In the genomic region with DNA sequence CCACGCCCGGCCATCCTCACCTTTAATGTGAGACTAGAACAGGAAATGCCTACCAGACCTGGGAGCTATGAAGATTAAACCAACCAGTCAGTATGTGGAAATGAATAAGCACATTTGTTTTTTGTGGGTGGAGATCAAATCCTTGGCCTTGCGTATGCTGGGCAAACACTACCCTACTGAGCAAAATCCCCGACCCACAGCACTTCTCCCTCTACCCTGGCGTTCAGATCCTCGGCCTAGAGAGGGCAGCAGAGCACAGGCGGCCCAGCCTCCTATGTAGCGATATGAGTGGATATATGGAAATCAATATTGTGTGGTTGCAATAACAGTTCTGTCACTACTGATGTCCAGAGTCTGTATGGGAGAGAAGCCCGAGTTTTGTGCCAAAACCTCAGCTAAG, we compare ENCODE assay signal across 9 mouse cellular contexts. TPM values are rescaled to one million over a fixed set of nuclear protein-coding genes. Genes with fewer than 3 reads are reported as not detected.
DNase-seq lines count a peak whose midpoint lies in the region; ATAC-seq and TF ChIP-seq lines count a peak whose summit lies in the region.
"Had no signal": no experiment of that assay in that cellular context is flagged by ENCODE, and none has a peak within 500 bp of the region (broad histone marks: within the 10 kb centered on the region; RNA-seq: fewer than 3 reads in every experiment).

No protein-coding gene starts in this region.

- H3K36me3 ChIP-seq in kidney, embryonic 16.5 days (ENCODE audit: insufficient read depth, low read length) = peaks cover 38% of the 10 kb centered on the region
- peaks cover 98% of the 10 kb centered on the region for H3K36me3 ChIP-seq in G1E (replicated peaks)

- no peaks in the 10 kb centered on the region for H3K4me1 ChIP-seq in kidney, embryonic 16.5 days (ENCODE audit: insufficient read depth, low read length)
- peaks cover 75% of the 10 kb centered on the region for H3K4me1 ChIP-seq in G1E (ENCODE audit: insufficient read depth, low read depth, low read length)
- H3K4me1 ChIP-seq: midbrain, embryonic 12.5 days had no signal

- 89% methylated on average over 9 of the region's 9 CpGs for WGBS in kidney, embryonic 16.5 days

- no peak overlapping the region for H3K9ac ChIP-seq in kidney, embryonic 16.5 days (replicated peaks; ENCODE audit: low read length)
- H3K9ac ChIP-seq: midbrain, embryonic 12.5 days had no signal

- H3K27me3 ChIP-seq in kidney, embryonic 16.5 days (ENCODE audit: insufficient read depth, low read length) = no peaks in the 10 kb centered on the region
- H3K27me3 ChIP-seq in G1E (ENCODE audit: insufficient read depth, low read length) = no peaks in the 10 kb centered on the region
- H3K27me3 ChIP-seq: midbrain, embryonic 12.5 days had no signal

- peak; percentile 47 for DNase-seq in kidney, adult 18-20 months
- peak; percentile 80 for DNase-seq in G1E (ENCODE audit: low spot score)
- no peak for DNase-seq in gastrocnemius, adult 18-20 months (ENCODE audit: low spot score)
- no peak for DNase-seq in heart, adult 8-10 months (ENCODE audit: low spot score)
- no peak for DNase-seq in layer of hippocampus, adult 8-10 months (ENCODE audit: low spot score in 2 of 2)

- TF ChIP-seq CTCF in G1E (IDR thresholded peaks at IDR 0.05; ENCODE audit: low read depth, low read length) = peak; percentile 61

- no peak overlapping the region for H3K4me2 ChIP-seq in kidney, embryonic 16.5 days (replicated peaks; ENCODE audit: low read depth, low read length)
- H3K4me2 ChIP-seq: midbrain, embryonic 12.5 days had no signal

- H3K4me3 ChIP-seq in kidney, embryonic 16.5 days (ENCODE audit: low read length) = no peak overlapping the region
- no peak overlapping the region for H3K4me3 ChIP-seq in G1E (ENCODE audit: low read depth, low read length)
- H3K4me3 ChIP-seq: midbrain, embryonic 12.5 days had no signal

- no peaks in the 10 kb centered on the region for H3K9me3 ChIP-seq in kidney, embryonic 16.5 days (ENCODE audit: low read length)
- no peaks in the 10 kb centered on the region for H3K9me3 ChIP-seq in G1E (replicated peaks)
- H3K9me3 ChIP-seq: midbrain, embryonic 12.5 days had no signal

- no peak overlapping the region for H3K27ac ChIP-seq in kidney, embryonic 16.5 days (ENCODE audit: low read length)
- H3K27ac ChIP-seq: midbrain, embryonic 12.5 days had no signal

- no peak for ATAC-seq in kidney, embryonic 16.5 days (ENCODE audit: low FRiP score, low TSS enrichment)
- ATAC-seq in G1E (ENCODE audit: extremely low read depth, insufficient number of reproducible peaks, low FRiP score, poor library complexity, severe bottlenecking) = peak; percentile 71
- ATAC-seq in hematopoietic stem cell, adult 5-6 weeks (replicated peaks in 1 of 2; ENCODE audit: insufficient read depth in 1 of 2, low FRiP score in 2 of 2, low TSS enrichment in 1 of 2, low read depth in 1 of 2, poor library complexity in 2 of 2, severe bottlenecking in 2 of 2) = peak; percentile 80 to 88
- ATAC-seq in megakaryocyte-erythroid progenitor cell, adult 5-6 weeks (replicated peaks; ENCODE audit: low FRiP score, low TSS enrichment, poor library complexity, severe bottlenecking) = peak; percentile 66

RNA-seq across cellular contexts. Expression of a gene that starts 14.8 kb away (rescaled TPM):
- polyA plus RNA-seq in kidney, embryonic 16.5 days (2015; fragmentation: Nextera tagmentation; extraction: Ambion mirVana) = 1.1 and 1.2 TPM in 2 replicates
- total RNA-seq in G1E (2014; fragmentation: Nextera tagmentation) = 0.58 and 0.83 TPM in 2 replicates
- 0.76 and 1.5 TPM in 2 replicates for total RNA-seq in G1E (2017)
- polyA plus RNA-seq in G1E (2012) = 0.14 TPM in 2 replicates
- total RNA-seq in hematopoietic stem cell, adult 5-6 weeks (2017) = 0.94 and 2.0 TPM in 2 replicates
- total RNA-seq in megakaryocyte-erythroid progenitor cell, adult 5-6 weeks (2014; fragmentation: Nextera tagmentation) = not detected in 2 replicates
- 1.2 TPM in 1 of 2 replicates, not detected in the other for total RNA-seq in megakaryocyte-erythroid progenitor cell, adult 5-6 weeks (2017)
- total RNA-seq in gastrocnemius, adult 18-20 months (2021) = under 1 TPM in 1 of 2 experiments, not detected in 1; 0.11 TPM
- under 1 TPM in 2 of 4 experiments, not detected in 2; 0.11 TPM for total RNA-seq in heart, adult 8-10 months (2022)
- 1 to 10 TPM; 3.1 to 3.9 (median 3.6) TPM for total RNA-seq in layer of hippocampus, adult 8-10 months (2022)

RNA-seq across cellular contexts. Expression of a gene that starts 49.0 kb away (rescaled TPM):
- 4.2 and 4.8 TPM in 2 replicates for polyA plus RNA-seq in kidney, embryonic 16.5 days (2015; fragmentation: Nextera tagmentation; extraction: Ambion mirVana)
- 1.1 and 3.6 TPM in 2 replicates for total RNA-seq in G1E (2014; fragmentation: Nextera tagmentation)
- total RNA-seq in G1E (2017) = 0.49 and 0.76 TPM in 2 replicates
- 0.01 and 0.14 TPM in 2 replicates for polyA plus RNA-seq in G1E (2012)
- total RNA-seq in hematopoietic stem cell, adult 5-6 weeks (2017) = 2.9 and 3.7 TPM in 2 replicates
- total RNA-seq in megakaryocyte-erythroid progenitor cell, adult 5-6 weeks (2014; fragmentation: Nextera tagmentation) = 0.26 and 3.9 TPM in 2 replicates
- total RNA-seq in megakaryocyte-erythroid progenitor cell, adult 5-6 weeks (2017) = 1.4 and 2.3 TPM in 2 replicates
- total RNA-seq in gastrocnemius, adult 18-20 months (2021) = 1 to 10 TPM; 7.3 to 7.4 TPM
- 1 to 10 TPM; 6.2 to 7.8 (median 7.0) TPM for total RNA-seq in heart, adult 8-10 months (2022)
- 10 to 100 TPM; 76.7 to 97.3 (median 85.4) TPM for total RNA-seq in layer of hippocampus, adult 8-10 months (2022)

RNA-seq across cellular contexts. Expression of a gene that starts 55.5 kb away (rescaled TPM):
- 8.6 and 9.3 TPM in 2 replicates for polyA plus RNA-seq in kidney, embryonic 16.5 days (2015; fragmentation: Nextera tagmentation; extraction: Ambion mirVana)
- total RNA-seq in G1E (2014; fragmentation: Nextera tagmentation) = 66.7 and 72.7 TPM in 2 replicates
- total RNA-seq in G1E (2017) = 21.0 and 21.4 TPM in 2 replicates
- 125 and 140 TPM in 2 replicates for polyA plus RNA-seq in G1E (2012)
- 19.9 and 22.3 TPM in 2 replicates for total RNA-seq in hematopoietic stem cell, adult 5-6 weeks (2017)
- 29.6 and 42.1 TPM in 2 replicates for total RNA-seq in megakaryocyte-erythroid progenitor cell, adult 5-6 weeks (2014; fragmentation: Nextera tagmentation)
- total RNA-seq in megakaryocyte-erythroid progenitor cell, adult 5-6 weeks (2017) = 12.9 and 13.2 TPM in 2 replicates
- total RNA-seq in gastrocnemius, adult 18-20 months (2021) = 10 to 100 TPM in 1 of 2 experiments, 1 to 10 TPM in 1; 6.9 to 10.9 TPM
- 10 to 100 TPM; 13.1 to 17.5 (median 14.5) TPM for total RNA-seq in heart, adult 8-10 months (2022)
- 10 to 100 TPM; 21.6 to 28.5 (median 26.0) TPM for total RNA-seq in layer of hippocampus, adult 8-10 months (2022)

Comparison
In these comparisons a context has a peak if more than half of its experiments do, and no peak if none do; other contexts are left out.
1. DNase-seq: peak in kidney, adult 18-20 months (single experiment) and G1E (single experiment); none in gastrocnemius, adult 18-20 months (single experiment), heart, adult 8-10 months (single experiment) and layer of hippocampus, adult 8-10 months (0 of 2).
2. RNA of a gene that starts 49.0 kb away (total RNA-seq): 76.7 to 97.3 TPM in layer of hippocampus, adult 8-10 months; 7.3 to 7.4 TPM in gastrocnemius, adult 18-20 months, 6.2 to 7.8 TPM in heart, adult 8-10 months, 2.9 to 3.7 TPM in hematopoietic stem cell, adult 5-6 weeks, 0.26 to 3.9 TPM in megakaryocyte-erythroid progenitor cell, adult 5-6 weeks and 0.49 to 3.6 TPM in G1E; every median in the first group is over 4 times any median in the second.